Mouse (Mus musculus) kidney, adult 11 months (tissue): ENCODE measurements around the gene Nectin3.
"Not testable (repeated sequence)": the region's sequence is repeated elsewhere in the genome, so short reads cannot be mapped to it uniquely, and the experiment has no call there.

Experiments
- DNase-seq: peaks from one replicate; pipeline ENCODE4 v3.0.0; 2022

The Nectin3 gene

GRCm38 (mm10) chr16:46410053-46410738 is 88.1 kb downstream of the Nectin3 start:
- peak; percentile 47 for DNase-seq

- DNase-seq: no peak
Measured at GRCm38 (mm10) chr16:46407997-46408396, 90.3 kb downstream of the Nectin3 start.

- peak; percentile 39 for DNase-seq
Measured at GRCm38 (mm10) chr16:46406844-46407639, 91.3 kb downstream of the Nectin3 start.

- DNase-seq: no peak
Measured at GRCm38 (mm10) chr16:46397945-46398344, 100.4 kb downstream of the Nectin3 start.

- no peak for DNase-seq
Measured at GRCm38 (mm10) chr16:46389415-46390033, 108.8 kb downstream of the Nectin3 start.

GRCm38 (mm10) chr16:46388527-46389414 is 109.6 kb downstream of the Nectin3 start:
- no peak for DNase-seq

- DNase-seq: no peak
Measured at GRCm38 (mm10) chr16:46384279-46384678, 114.0 kb downstream of the Nectin3 start.

- DNase-seq: no peak
Measured at GRCm38 (mm10) chr16:46383344-46383743, 115.0 kb downstream of the Nectin3 start.

- DNase-seq: no peak
Measured at GRCm38 (mm10) chr16:46376575-46376974, 121.8 kb downstream of the Nectin3 start.

GRCm38 (mm10) chr16:46362022-46362421 is 136.3 kb downstream of the Nectin3 start:
- no peak for DNase-seq

- not testable (repeated sequence) for DNase-seq
Measured at GRCm38 (mm10) chr16:46357658-46358057, 140.7 kb downstream of the Nectin3 start.

- DNase-seq: no peak
Measured at GRCm38 (mm10) chr16:46356663-46357062, 141.7 kb downstream of the Nectin3 start.
